Mouse (Mus musculus) E14TG2a.4 (cell line): ENCODE results near the gene Gps2.

ENCODE experiments used
- H3K27me3 ChIP-seq: 2 replicates; pipeline ENCODE4 v1.6.1; 2014; ENCODE audit warnings: low read length, control low read depth; ENCODE audit not compliant: insufficient read depth
- H3K36me3 ChIP-seq: 2 replicates; pipeline ENCODE4 v1.6.1; 2014; ENCODE audit warnings: low read length, control low read depth; ENCODE audit not compliant: insufficient read depth
- H3K4me1 ChIP-seq: replicated peaks from 2 replicates; pipeline ENCODE4 v1.6.1; 2014; ENCODE audit warnings: low read depth, low read length, control low read depth
- H3K4me3 ChIP-seq: replicated peaks from 2 replicates; pipeline ENCODE4 v1.5.1; 2014; ENCODE audit warnings: mild to moderate bottlenecking, low read length
- H3K9me3 ChIP-seq: 2 replicates; pipeline ENCODE4 v1.6.1; 2014; ENCODE audit warnings: low read length, control low read depth
- CTCF ChIP-seq: conservative IDR thresholded peaks from 2 replicates; pipeline ENCODE4 v1.5.1; 2014; ENCODE audit warnings: low read length
- NANOG ChIP-seq: IDR thresholded peaks from 2 replicates; pipeline ENCODE4 v1.6.1; 2014; ENCODE audit warnings: borderline replicate concordance, low read length, mixed read lengths
- POU5F1 ChIP-seq: IDR thresholded peaks from 2 replicates; pipeline ENCODE4 v1.6.1; 2014; ENCODE audit warnings: low read length, borderline replicate concordance

The Gps2 gene

GRCm38 (mm10) chr11:69935137-69935879, 21.6 kb downstream of the Gps2 start, which contains the start of gene Ybx2:
Gene Ybx2, plus strand, starts transcription at chr11:69935796.
- no peak for TF ChIP-seq NANOG
- TF ChIP-seq CTCF: no peak
- TF ChIP-seq POU5F1: no peak
- Histone ChIP-seq H3K27me3 (peaks cover 50% of the 10 kb centered on the region), H3K9me3 (no peaks in the 10 kb centered on the region)

DNA sequence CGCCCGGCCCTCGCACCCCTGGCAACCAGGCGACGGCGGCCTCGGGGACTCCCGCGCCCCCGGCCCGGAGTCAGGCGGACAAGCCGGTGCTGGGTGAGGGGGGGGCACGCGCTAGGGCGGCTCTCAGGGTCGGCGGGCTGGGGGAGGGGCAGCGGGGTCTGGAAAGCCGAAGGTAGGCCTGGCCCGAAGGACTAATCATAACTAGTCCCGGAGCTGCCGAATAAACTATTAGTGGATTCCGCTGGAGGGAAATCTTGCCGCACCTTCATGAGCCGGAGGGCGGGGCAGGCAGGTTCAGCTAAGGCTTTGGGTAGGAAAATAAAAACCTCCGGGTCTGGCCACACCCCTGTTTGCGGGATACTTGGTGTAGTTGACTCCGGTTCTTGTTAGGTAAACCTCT, 22.5 kb downstream of the Gps2 start:
- TF ChIP-seq POU5F1: no peak
- TF ChIP-seq CTCF: no peak
- TF ChIP-seq NANOG: no peak
- H3K4me3 ChIP-seq: peak overlapping the region; percentile 80
- H3K9me3 ChIP-seq: no peaks in the 10 kb centered on the region

More at GRCm38 (mm10) chr11:69935137-69935879, 21.6 kb downstream of the Gps2 start, which contains the start of gene Ybx2:
- Histone ChIP-seq H3K4me3 (peak within 1 kb of the TSS; percentile 80), H3K4me1 (peaks cover 53% of the 10 kb centered on the region), H3K36me3 (peaks cover 1% of the 10 kb centered on the region; the same call in 1 of the 2 replicates)

GRCm38 (mm10) chr11:69936714-69937347, 23.1 kb downstream of the Gps2 start:
- H3K9me3 ChIP-seq: no peaks in the 10 kb centered on the region
- no peak for TF ChIP-seq POU5F1
- TF ChIP-seq CTCF: no peak
- no peak for TF ChIP-seq NANOG
- peaks cover 61% of the 10 kb centered on the region for H3K4me1 ChIP-seq
- peaks cover 7% of the 10 kb centered on the region for H3K36me3 ChIP-seq
- H3K27me3 ChIP-seq: peaks cover 58% of the 10 kb centered on the region
- peak overlapping the region; percentile 80 for H3K4me3 ChIP-seq

More for the DNA sequence above, 22.5 kb downstream of the Gps2 start:
- Histone ChIP-seq H3K4me1 (peaks cover 61% of the 10 kb centered on the region), H3K36me3 (peaks cover 7% of the 10 kb centered on the region), H3K27me3 (peaks cover 58% of the 10 kb centered on the region)

- no peaks in the 10 kb centered on the region for H3K9me3 ChIP-seq
- H3K36me3 ChIP-seq: peaks cover 7% of the 10 kb centered on the region
- H3K4me1 ChIP-seq: peaks cover 62% of the 10 kb centered on the region
- TF ChIP-seq POU5F1 (no peak), NANOG (no peak), CTCF (no peak)
- no peak overlapping the region for H3K4me3 ChIP-seq
- peaks cover 58% of the 10 kb centered on the region for H3K27me3 ChIP-seq
Observed at GRCm38 (mm10) chr11:69937385-69937784, 23.7 kb downstream of the Gps2 start.

DNA sequence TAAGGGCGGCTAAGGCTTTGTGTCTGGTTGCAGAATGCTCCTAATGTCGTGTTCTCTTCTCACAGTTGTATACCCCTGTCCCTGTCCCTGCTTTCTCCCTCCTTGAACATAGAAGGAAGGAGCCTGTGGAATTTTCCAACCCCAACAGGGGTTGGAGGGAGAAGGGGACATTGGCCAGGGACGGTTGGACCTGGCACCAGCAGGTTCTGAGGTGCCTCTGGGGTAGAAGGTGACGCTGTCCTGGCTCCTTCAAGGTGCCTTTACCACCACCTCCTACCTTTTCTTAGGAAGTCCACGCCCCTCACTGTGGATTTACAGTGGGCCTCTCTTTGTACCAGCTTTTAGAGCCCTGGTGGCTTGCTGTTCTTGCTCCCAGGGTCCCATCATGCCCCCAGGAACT, 24.1 kb downstream of the Gps2 start:
- Histone ChIP-seq H3K9me3 (no peaks in the 10 kb centered on the region), H3K36me3 (peaks cover 7% of the 10 kb centered on the region), H3K27me3 (peaks cover 61% of the 10 kb centered on the region), H3K4me1 (peaks cover 66% of the 10 kb centered on the region), H3K4me3 (no peak overlapping the region)
- TF ChIP-seq POU5F1 (no peak), NANOG (no peak), CTCF (no peak)

DNA sequence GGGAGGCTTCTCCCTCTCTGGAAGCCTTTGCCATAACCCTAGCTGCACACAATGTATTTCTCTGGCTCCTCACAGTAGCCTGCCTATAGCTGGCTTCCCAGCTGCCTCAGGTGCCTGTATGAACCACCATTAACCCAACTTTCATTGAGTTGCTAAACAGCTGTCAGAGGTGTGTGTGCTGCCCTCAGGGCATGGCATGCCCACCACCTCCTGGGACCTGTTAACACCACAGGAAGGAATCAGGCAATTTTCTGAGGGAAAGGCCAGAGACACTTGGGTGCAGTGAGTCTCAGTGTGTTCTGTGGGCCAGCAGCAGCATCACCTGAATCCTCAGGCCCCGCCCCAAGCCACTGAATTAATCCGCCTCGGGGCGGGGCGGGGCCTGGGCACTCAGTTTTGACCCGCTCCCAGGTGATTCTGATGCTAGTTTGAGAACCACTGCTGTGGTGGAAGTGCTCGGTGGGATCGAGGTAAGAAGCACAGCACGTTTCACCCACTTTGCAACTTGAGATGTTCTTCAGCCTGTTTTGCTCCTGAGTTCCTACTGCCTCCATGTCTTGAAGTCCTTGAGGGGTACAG, 24.8 kb downstream of the Gps2 start:
- Histone ChIP-seq H3K4me3 (no peak overlapping the region), H3K27me3 (peaks cover 65% of the 10 kb centered on the region), H3K4me1 (peaks cover 73% of the 10 kb centered on the region), H3K9me3 (no peaks in the 10 kb centered on the region), H3K36me3 (peaks cover 7% of the 10 kb centered on the region)
- TF ChIP-seq NANOG: no peak
- no peak for TF ChIP-seq POU5F1
- no peak for TF ChIP-seq CTCF

- Histone ChIP-seq H3K4me3 (no peak overlapping the region), H3K36me3 (peaks cover 9% of the 10 kb centered on the region), H3K9me3 (no peaks in the 10 kb centered on the region), H3K27me3 (peaks cover 65% of the 10 kb centered on the region), H3K4me1 (peaks cover 74% of the 10 kb centered on the region)
- TF ChIP-seq POU5F1: no peak
- TF ChIP-seq NANOG: no peak
- no peak for TF ChIP-seq CTCF
Observed at GRCm38 (mm10) chr11:69939181-69939580, 25.5 kb downstream of the Gps2 start.

GRCm38 (mm10) chr11:69939731-69940130, 26.0 kb downstream of the Gps2 start:
- peaks cover 74% of the 10 kb centered on the region for H3K4me1 ChIP-seq
- H3K9me3 ChIP-seq: no peaks in the 10 kb centered on the region
- H3K4me3 ChIP-seq: no peak overlapping the region
- H3K27me3 ChIP-seq: peaks cover 63% of the 10 kb centered on the region
- no peak for TF ChIP-seq CTCF
- no peak for TF ChIP-seq NANOG
- TF ChIP-seq POU5F1: no peak
- peaks cover 14% of the 10 kb centered on the region for H3K36me3 ChIP-seq
